Mouse (Mus musculus): ENCODE data around the gene Ubc.
"Not testable (repeated sequence)": the region's sequence is repeated elsewhere in the genome, so short reads cannot be mapped to it uniquely, and the experiment has no call there.

GRCm38 (mm10) chr5:125432324-125432723, 42.3 kb upstream of the Ubc start:
- TF ChIP-seq GATA1 (IDR thresholded peaks at IDR 0.05; ENCODE audit: borderline replicate concordance, low read length); FLI1 (IDR thresholded peaks at IDR 0.05; ENCODE audit: low read length): not testable (repeated sequence)

All from megakaryocyte, embryonic 14.5 days (primary cell).